Mouse (Mus musculus): ENCODE results near the gene Slc17a9. TPM values are rescaled to one million over a fixed set of nuclear protein-coding genes. Genes with fewer than 3 reads are reported as not detected.

Slc17a9 gene
- polyA plus RNA-seq, 1 experiment from 2014 or later, result 1.7 TPM

DNA sequence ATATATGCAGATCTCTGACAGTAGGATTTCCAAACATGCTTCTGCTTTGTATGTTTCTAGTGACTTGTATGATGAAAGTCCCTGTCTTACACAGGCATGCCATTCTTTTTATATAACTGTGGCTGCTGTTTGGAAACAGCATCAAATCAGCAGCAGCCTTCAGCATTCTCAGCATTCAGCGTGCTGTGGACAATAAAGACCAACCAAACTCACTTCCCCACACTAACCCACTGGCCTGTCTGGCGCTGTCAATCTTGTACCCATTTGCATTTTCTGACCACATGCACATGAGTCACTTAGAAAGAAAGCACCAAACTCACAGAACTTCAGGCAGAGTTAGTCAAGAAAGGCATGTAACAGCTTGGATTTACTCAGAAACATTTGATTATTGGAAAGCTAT lies 29.9 kb upstream of the Slc17a9 start:
- Histone ChIP-seq H3K4me2 (replicated peaks; ENCODE audit: low read depth, low read length) (no peak overlapping the region), H3K27me3 (ENCODE audit: control insufficient read depth, insufficient read depth, low read length) (no peaks in the 10 kb centered on the region), H3K36me3 (ENCODE audit: control insufficient read depth, insufficient read depth, low read length) (peaks cover 5% of the 10 kb centered on the region), H3K4me1 (ENCODE audit: control insufficient read depth, insufficient read depth, low read length) (peaks cover 11% of the 10 kb centered on the region; the same call in 1 of the 2 replicates), H3K9ac (replicated peaks; ENCODE audit: low read depth, low read length) (no peak overlapping the region), H3K4me3 (ENCODE audit: low read depth, low read length) (no peak overlapping the region), H3K9me3 (ENCODE audit: control insufficient read depth, low read depth, low read length) (no peaks in the 10 kb centered on the region), H3K27ac (ENCODE audit: low read length) (no peak overlapping the region)
- no peak for ATAC-seq (ENCODE audit: insufficient number of reproducible peaks, insufficient read depth, low FRiP score, low read depth)
- 95% methylated on average over 2 of the region's 2 CpGs for WGBS

DNA sequence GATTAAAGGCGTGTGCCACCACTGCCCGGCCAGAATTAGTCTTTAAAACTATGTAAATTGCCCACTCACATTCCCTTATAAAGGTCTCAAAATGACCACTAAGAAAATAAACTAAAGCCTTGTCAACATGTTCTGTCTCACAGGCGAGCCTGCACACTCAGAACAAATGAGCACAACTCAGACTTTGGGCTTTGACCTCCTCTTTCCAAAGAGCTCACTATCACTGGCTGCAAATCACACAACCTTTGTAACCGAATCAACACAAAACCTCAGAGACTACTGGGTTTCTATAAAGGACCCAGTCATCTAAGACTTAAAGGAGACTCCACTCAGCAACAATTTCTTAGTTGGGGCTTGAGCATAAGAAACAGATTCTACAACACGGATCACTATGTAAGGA lies 24.6 kb upstream of the Slc17a9 start:
- no peak for ATAC-seq (ENCODE audit: insufficient number of reproducible peaks, insufficient read depth, low FRiP score, low read depth)
- Histone ChIP-seq H3K36me3 (ENCODE audit: control insufficient read depth, insufficient read depth, low read length) (no peaks in the 10 kb centered on the region; the same call in 1 of the 2 replicates), H3K4me2 (replicated peaks; ENCODE audit: low read depth, low read length) (peak overlapping the region; percentile 82), H3K27ac (ENCODE audit: low read length) (no peak overlapping the region), H3K4me3 (ENCODE audit: low read depth, low read length) (peak overlapping the region; percentile 96), H3K27me3 (ENCODE audit: control insufficient read depth, insufficient read depth, low read length) (no peaks in the 10 kb centered on the region), H3K9me3 (ENCODE audit: control insufficient read depth, low read depth, low read length) (no peaks in the 10 kb centered on the region), H3K9ac (replicated peaks; ENCODE audit: low read depth, low read length) (no peak overlapping the region), H3K4me1 (ENCODE audit: control insufficient read depth, insufficient read depth, low read length) (peaks cover 23% of the 10 kb centered on the region)
- 62% methylated on average over 5 of the region's 5 CpGs for WGBS

DNA sequence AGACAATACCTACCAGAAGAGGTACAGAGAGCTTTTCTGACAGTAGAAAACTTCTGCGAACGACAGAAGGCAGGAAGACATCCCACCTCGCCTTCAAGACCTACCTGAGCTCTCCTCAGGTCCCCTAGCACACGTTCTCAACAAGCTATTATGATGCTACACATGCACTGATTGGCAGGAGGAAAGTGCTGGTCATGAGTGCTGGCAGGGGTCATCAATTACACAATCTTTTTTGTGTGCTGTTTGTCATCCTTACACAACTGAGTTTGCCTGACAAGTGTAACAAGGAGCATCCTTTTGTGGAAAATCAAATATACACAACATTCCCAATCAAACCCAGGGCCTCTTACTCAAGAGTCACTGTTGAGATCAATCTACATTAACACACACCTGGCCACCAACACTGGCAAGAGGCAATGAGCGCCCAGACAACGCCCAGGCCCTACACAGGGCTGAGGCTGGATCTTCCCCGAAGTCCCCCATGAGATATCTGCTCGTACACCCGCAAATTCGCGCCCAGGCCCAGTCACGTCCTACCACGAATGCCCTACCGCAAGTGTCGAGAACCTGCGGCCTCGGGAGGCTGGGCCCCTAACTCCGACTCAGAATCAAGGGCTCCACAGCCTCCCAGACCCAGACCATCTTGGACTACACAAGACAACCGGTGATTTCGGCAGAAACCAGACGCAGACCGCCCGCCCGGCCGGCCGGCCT lies 23.9 kb upstream of the Slc17a9 start:
- no peaks in the 10 kb centered on the region for H3K36me3 ChIP-seq (ENCODE audit: control insufficient read depth, insufficient read depth, low read length)
- WGBS, result 3% methylated on average over 26 of the region's 26 CpGs
- H3K9ac ChIP-seq (replicated peaks; ENCODE audit: low read depth, low read length), result peak overlapping the region; percentile 96
- peaks cover 23% of the 10 kb centered on the region for H3K4me1 ChIP-seq (ENCODE audit: control insufficient read depth, insufficient read depth, low read length)
- H3K9me3 ChIP-seq (ENCODE audit: control insufficient read depth, low read depth, low read length), result no peaks in the 10 kb centered on the region
- no peaks in the 10 kb centered on the region for H3K27me3 ChIP-seq (ENCODE audit: control insufficient read depth, insufficient read depth, low read length)
- peak overlapping the region; percentile 96 for H3K4me3 ChIP-seq (ENCODE audit: low read depth, low read length)
- H3K27ac ChIP-seq (ENCODE audit: low read length), result peak overlapping the region; percentile 95
- peak overlapping the region; percentile 82 for H3K4me2 ChIP-seq (replicated peaks; ENCODE audit: low read depth, low read length)
- ATAC-seq (ENCODE audit: insufficient number of reproducible peaks, insufficient read depth, low FRiP score, low read depth), result no peak; the same call in 1 of the 2 replicates

DNA sequence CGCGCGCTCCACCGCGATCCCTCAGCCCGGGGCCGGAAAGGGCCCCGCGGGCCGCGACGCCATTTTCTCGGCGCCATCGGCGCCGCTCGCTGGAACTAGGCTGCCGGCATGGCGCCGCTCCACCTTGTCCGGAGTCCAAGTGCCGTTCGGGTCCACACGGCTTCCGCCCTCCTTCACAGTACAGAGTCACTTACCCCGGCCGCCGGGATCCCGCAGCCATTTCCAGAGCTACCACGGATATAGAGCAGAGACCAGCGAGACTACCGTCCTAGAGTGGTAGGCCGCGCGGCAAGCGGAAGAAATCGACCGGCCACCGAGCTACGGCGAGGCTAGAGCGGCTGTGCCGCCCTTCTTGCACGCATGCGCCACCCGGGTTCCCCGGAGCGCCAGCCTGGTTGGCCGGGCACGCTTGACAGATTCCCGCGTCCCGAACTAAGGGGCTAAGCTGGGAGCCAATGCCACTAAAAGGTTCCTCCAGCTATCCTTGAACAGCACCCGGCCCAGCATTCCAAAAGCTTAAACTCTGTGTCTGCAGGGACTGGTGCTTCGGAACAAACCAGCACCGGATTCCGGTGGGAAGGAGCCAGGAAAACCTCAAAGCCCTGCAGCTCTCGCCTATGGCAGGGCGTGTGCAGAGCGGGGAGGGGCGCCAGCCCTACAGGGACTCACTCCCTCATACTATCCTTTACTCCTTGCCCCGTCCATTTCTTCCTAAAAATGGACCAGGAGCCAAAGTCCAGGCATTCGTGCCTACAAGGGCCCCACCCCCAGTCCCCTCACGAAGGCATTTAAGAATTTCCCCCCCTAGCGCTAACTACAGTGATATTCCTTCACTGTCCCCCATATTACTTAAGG lies 23.1 kb upstream of the Slc17a9 start:
- Histone ChIP-seq H3K4me1 (ENCODE audit: control insufficient read depth, insufficient read depth, low read length) (peaks cover 23% of the 10 kb centered on the region), H3K36me3 (ENCODE audit: control insufficient read depth, insufficient read depth, low read length) (no peaks in the 10 kb centered on the region), H3K27ac (ENCODE audit: low read length) (peak overlapping the region; percentile 95), H3K9ac (replicated peaks; ENCODE audit: low read depth, low read length) (peak overlapping the region; percentile 96), H3K9me3 (ENCODE audit: control insufficient read depth, low read depth, low read length) (no peaks in the 10 kb centered on the region), H3K4me3 (ENCODE audit: low read depth, low read length) (peak overlapping the region; percentile 96), H3K27me3 (ENCODE audit: control insufficient read depth, insufficient read depth, low read length) (no peaks in the 10 kb centered on the region), H3K4me2 (replicated peaks; ENCODE audit: low read depth, low read length) (peak overlapping the region; percentile 82)
- ATAC-seq (ENCODE audit: insufficient number of reproducible peaks, insufficient read depth, low FRiP score, low read depth), result peak; percentile 96
- WGBS, result under 1% methylated on average over 66 of the region's 66 CpGs

DNA sequence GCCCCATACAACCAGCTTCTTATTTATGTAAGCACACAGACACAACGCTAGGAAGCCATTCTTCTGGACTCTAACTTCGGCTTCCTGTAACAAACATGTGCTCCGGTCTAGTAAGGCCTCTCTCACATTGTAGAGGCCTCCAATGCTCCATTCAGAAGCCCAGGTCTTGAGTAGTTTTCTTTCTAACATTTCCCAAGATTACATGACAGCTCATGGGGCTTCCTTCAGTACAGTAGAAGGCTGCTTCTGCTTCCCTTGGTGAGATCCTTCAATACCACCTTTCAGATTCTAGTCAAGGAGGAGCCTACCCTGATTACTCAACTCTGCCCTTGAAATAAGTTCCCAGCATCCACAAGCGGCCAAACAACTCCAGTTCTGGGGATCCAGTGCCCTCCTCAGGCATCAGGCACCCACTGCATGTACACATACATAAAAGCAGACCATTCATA lies 22.3 kb upstream of the Slc17a9 start:
- ATAC-seq (ENCODE audit: insufficient number of reproducible peaks, insufficient read depth, low FRiP score, low read depth), result no peak
- WGBS, result 33% methylated on average over 4 of the region's 4 CpGs

DNA sequence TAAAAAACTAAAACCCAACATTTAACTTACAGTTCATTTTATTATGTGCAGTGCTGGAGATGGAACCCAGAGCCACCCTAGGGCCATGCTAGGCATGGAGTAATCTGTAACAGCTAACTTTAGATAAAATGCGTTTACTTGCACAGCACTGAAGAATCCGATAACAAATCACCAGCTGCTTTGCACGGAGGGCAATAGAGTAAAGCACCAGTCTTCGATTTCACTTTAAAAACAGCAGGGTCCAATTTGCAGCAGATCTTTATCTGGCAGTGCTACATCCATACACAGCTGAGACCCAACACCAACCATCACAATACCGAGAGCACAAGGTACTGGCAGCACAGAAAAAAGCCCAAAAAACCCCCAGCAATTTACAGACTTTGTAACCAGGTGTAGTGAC lies 21.9 kb upstream of the Slc17a9 start:
- Histone ChIP-seq H3K27me3 (ENCODE audit: control insufficient read depth, insufficient read depth, low read length) (no peaks in the 10 kb centered on the region), H3K9me3 (ENCODE audit: control insufficient read depth, low read depth, low read length) (no peaks in the 10 kb centered on the region), H3K27ac (ENCODE audit: low read length) (peak overlapping the region; percentile 95; the same call in 1 of the 2 replicates), H3K4me2 (replicated peaks; ENCODE audit: low read depth, low read length) (peak overlapping the region; percentile 78), H3K4me1 (ENCODE audit: control insufficient read depth, insufficient read depth, low read length) (peaks cover 23% of the 10 kb centered on the region), H3K4me3 (ENCODE audit: low read depth, low read length) (no peak overlapping the region), H3K9ac (replicated peaks; ENCODE audit: low read depth, low read length) (no peak overlapping the region), H3K36me3 (ENCODE audit: control insufficient read depth, insufficient read depth, low read length) (no peaks in the 10 kb centered on the region)
- 69% methylated on average over 5 of the region's 5 CpGs for WGBS
- no peak for ATAC-seq (ENCODE audit: insufficient number of reproducible peaks, insufficient read depth, low FRiP score, low read depth)

More for the DNA sequence above, 22.3 kb upstream of the Slc17a9 start:
- peak overlapping the region; percentile 78 for H3K4me2 ChIP-seq (replicated peaks; ENCODE audit: low read depth, low read length)
- H3K27ac ChIP-seq (ENCODE audit: low read length), result peak overlapping the region; percentile 95
- peak overlapping the region; percentile 96 for H3K9ac ChIP-seq (replicated peaks; ENCODE audit: low read depth, low read length)
- no peaks in the 10 kb centered on the region for H3K9me3 ChIP-seq (ENCODE audit: control insufficient read depth, low read depth, low read length)
- no peaks in the 10 kb centered on the region for H3K36me3 ChIP-seq (ENCODE audit: control insufficient read depth, insufficient read depth, low read length)
- peak overlapping the region; percentile 96 for H3K4me3 ChIP-seq (ENCODE audit: low read depth, low read length)
- H3K4me1 ChIP-seq (ENCODE audit: control insufficient read depth, insufficient read depth, low read length), result peaks cover 23% of the 10 kb centered on the region
- no peaks in the 10 kb centered on the region for H3K27me3 ChIP-seq (ENCODE audit: control insufficient read depth, insufficient read depth, low read length)

DNA sequence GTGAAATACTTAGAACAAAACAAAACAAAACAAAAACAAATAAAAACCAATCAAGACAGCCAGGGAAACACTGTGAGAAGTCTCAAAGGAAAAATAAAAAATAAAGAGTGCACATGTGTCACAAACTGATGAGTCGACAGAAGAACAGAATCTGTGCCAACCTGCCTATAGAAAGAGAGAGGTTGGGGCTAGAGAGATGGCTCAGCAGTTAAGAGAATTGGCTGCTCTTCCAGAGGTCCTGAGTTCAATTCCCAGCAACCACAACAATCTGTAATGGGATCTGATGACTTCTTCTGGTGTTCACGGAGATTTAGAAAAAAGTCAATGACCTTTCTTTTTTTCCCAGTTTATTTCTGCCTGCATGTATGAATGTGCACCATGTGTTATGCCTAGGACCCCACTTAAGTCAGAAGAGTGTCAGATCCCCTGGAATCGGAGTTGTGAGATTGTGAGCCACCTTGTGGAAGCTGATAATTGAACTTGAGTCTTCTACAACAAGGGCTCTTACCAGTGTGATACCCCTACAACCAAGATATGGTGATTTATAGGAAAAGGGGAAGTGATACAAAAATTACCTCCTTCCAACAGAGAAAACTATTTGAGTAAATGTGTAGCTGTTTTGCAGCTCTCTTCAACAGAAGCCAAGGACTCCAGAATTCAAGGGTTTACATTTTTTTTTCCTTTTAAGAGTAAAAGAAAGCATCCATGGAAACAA lies 21.3 kb upstream of the Slc17a9 start:
- H3K4me1 ChIP-seq (ENCODE audit: control insufficient read depth, insufficient read depth, low read length), result peaks cover 28% of the 10 kb centered on the region
- H3K4me2 ChIP-seq (replicated peaks; ENCODE audit: low read depth, low read length), result no peak overlapping the region
- no peaks in the 10 kb centered on the region for H3K9me3 ChIP-seq (ENCODE audit: control insufficient read depth, low read depth, low read length)
- H3K4me3 ChIP-seq (ENCODE audit: low read depth, low read length), result no peak overlapping the region
- WGBS, result 77% methylated on average over 3 of the region's 3 CpGs
- ATAC-seq (ENCODE audit: insufficient number of reproducible peaks, insufficient read depth, low FRiP score, low read depth), result no peak
- H3K27me3 ChIP-seq (ENCODE audit: control insufficient read depth, insufficient read depth, low read length), result no peaks in the 10 kb centered on the region
- no peak overlapping the region for H3K27ac ChIP-seq (ENCODE audit: low read length)
- H3K36me3 ChIP-seq (ENCODE audit: control insufficient read depth, insufficient read depth, low read length), result no peaks in the 10 kb centered on the region
- no peak overlapping the region for H3K9ac ChIP-seq (replicated peaks; ENCODE audit: low read depth, low read length)

DNA sequence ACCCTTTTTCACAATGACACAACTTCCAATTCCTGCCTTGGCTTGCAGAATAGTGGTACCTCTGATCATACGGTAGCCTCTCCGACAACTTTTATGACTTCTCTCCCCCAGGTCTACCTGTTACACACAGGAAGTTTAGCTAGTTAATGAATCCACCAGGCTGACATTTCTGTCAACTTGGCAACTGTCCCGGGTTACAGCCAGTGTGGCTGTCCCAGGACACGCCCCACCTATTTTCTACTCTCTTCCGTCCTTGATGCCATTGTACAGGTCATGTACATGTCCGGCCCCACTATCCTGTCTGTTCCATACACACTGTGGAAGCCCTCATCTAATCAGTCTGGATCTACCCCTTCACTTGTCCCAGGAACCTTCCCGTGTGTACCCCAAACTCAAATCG lies 20.5 kb upstream of the Slc17a9 start:
- Histone ChIP-seq H3K4me1 (ENCODE audit: control insufficient read depth, insufficient read depth, low read length) (peaks cover 26% of the 10 kb centered on the region), H3K4me3 (ENCODE audit: low read depth, low read length) (no peak overlapping the region), H3K27ac (ENCODE audit: low read length) (no peak overlapping the region), H3K9ac (replicated peaks; ENCODE audit: low read depth, low read length) (no peak overlapping the region), H3K9me3 (ENCODE audit: control insufficient read depth, low read depth, low read length) (no peaks in the 10 kb centered on the region), H3K36me3 (ENCODE audit: control insufficient read depth, insufficient read depth, low read length) (no peaks in the 10 kb centered on the region), H3K4me2 (replicated peaks; ENCODE audit: low read depth, low read length) (no peak overlapping the region), H3K27me3 (ENCODE audit: control insufficient read depth, insufficient read depth, low read length) (no peaks in the 10 kb centered on the region)
- 80% methylated on average over 8 of the region's 8 CpGs for WGBS
- no peak for ATAC-seq (ENCODE audit: insufficient number of reproducible peaks, insufficient read depth, low FRiP score, low read depth)

Measured in stomach, embryonic 14.5 days (tissue).